Mouse (Mus musculus): ENCODE results near the gene Dennd4a. TPM values are rescaled to one million over a fixed set of nuclear protein-coding genes. Genes with fewer than 3 reads are reported as not detected.
"Not testable (repeated sequence)": the region's sequence is repeated elsewhere in the genome, so short reads cannot be mapped to it uniquely, and the experiment has no call there.

The Dennd4a gene
- polyA plus RNA-seq, 1 experiment: 34.6 TPM

GRCm38 (mm10) chr9:64805875-64806274, 5.3 kb upstream of the Dennd4a start:
- Histone ChIP-seq H3K27me3 (ENCODE audit: control insufficient read depth, insufficient read depth, low read length) (no peaks in the 10 kb centered on the region), H3K4me3 (replicated peaks; ENCODE audit: insufficient read depth, low read depth, low read length) (no peak overlapping the region), H3K4me1 (ENCODE audit: control insufficient read depth, insufficient read depth, low read length) (no peaks in the 10 kb centered on the region), H3K27ac (ENCODE audit: insufficient read depth, low read length) (no peak overlapping the region)
- TF ChIP-seq POLR2A (IDR thresholded peaks at IDR 0.05; ENCODE audit: borderline replicate concordance, insufficient read depth, low read length) (no peak), CTCF (IDR thresholded peaks at IDR 0.05; ENCODE audit: borderline replicate concordance, insufficient read depth, low read depth, low read length) (no peak)
- no peak for DNase-seq
- 78% methylated on average over 5 of the region's 5 CpGs for WGBS

DNA sequence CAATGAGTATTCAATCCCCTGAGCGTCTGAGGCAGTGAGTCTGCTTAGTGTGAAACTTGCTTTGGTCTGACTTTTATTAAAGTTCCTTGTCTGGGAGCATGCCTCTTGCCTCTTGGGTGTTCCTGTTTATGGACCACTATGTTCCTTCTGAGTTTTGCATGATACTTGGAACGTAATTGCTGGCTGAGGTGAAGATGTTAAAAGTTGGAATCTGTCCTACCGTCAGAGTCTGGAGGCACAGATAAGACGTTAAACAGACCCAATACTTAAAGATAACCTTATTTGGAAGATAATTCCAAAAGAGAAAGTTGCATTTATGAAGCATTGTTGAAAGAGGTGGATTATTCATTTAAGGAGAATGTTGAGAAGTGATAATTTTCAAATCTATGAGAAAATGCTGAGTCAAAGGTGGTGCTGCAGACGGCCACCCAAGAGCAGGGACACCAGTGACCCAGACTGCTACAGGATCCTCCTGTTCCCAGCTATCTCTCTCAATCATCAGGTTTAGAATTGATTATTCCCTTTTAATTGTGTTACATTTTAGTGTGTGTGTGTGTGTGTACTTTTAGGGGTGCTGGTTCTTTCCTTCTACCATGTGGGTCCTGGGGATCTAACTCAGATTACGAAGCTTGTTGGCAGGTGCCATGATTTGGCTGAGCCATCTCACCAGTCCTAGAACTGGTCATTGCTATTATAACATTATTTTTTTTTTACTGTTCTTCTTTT, 4.6 kb upstream of the Dennd4a start:
- no peak for DNase-seq
- TF ChIP-seq POLR2A (IDR thresholded peaks at IDR 0.05; ENCODE audit: borderline replicate concordance, insufficient read depth, low read length): no peak
- TF ChIP-seq CTCF (IDR thresholded peaks at IDR 0.05; ENCODE audit: borderline replicate concordance, insufficient read depth, low read depth, low read length): no peak
- Histone ChIP-seq H3K4me3 (replicated peaks; ENCODE audit: insufficient read depth, low read depth, low read length) (no peak overlapping the region), H3K4me1 (ENCODE audit: control insufficient read depth, insufficient read depth, low read length) (no peaks in the 10 kb centered on the region), H3K27me3 (ENCODE audit: control insufficient read depth, insufficient read depth, low read length) (no peaks in the 10 kb centered on the region), H3K27ac (ENCODE audit: insufficient read depth, low read length) (no peak overlapping the region)
- 82% methylated on average over 6 of the region's 6 CpGs for WGBS

- DNase-seq: peak in 1 of 2 experiments; percentile 12
- 67% methylated on average over 14 of the region's 14 CpGs for WGBS
- Histone ChIP-seq H3K4me3 (replicated peaks; ENCODE audit: insufficient read depth, low read depth, low read length) (no peak overlapping the region), H3K27ac (ENCODE audit: insufficient read depth, low read length) (no peak overlapping the region), H3K27me3 (ENCODE audit: control insufficient read depth, insufficient read depth, low read length) (no peaks in the 10 kb centered on the region), H3K4me1 (ENCODE audit: control insufficient read depth, insufficient read depth, low read length) (no peaks in the 10 kb centered on the region; the same call in 1 of the 2 replicates)
- TF ChIP-seq POLR2A (IDR thresholded peaks at IDR 0.05; ENCODE audit: borderline replicate concordance, insufficient read depth, low read length) (no peak), CTCF (IDR thresholded peaks at IDR 0.05; ENCODE audit: borderline replicate concordance, insufficient read depth, low read depth, low read length) (no peak)
These were observed 3.9 kb upstream of the Dennd4a start for GRCm38 (mm10) chr9:64807061-64807808.

DNA sequence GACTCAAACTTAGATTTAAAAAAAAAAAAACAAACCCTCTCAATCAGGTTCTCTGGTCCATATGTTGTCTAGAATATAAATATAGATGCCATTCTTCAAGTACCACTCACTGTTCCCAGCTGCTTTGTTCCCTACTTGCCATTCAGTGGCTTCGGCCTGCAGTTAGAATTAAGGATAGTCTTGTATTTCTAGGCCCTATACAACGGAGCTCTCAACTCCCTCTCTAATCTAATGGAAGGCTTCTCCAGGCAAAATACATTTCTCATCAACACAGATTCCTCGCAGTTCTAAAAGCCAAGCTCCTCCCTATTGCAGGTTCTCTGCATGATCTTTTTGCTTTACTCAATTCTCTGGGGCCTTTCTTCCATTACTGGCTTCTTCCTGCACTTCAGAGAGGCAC, 1.3 kb upstream of the Dennd4a start:
- TF ChIP-seq POLR2A (IDR thresholded peaks at IDR 0.05; ENCODE audit: borderline replicate concordance, insufficient read depth, low read length) (no peak), CTCF (IDR thresholded peaks at IDR 0.05; ENCODE audit: borderline replicate concordance, insufficient read depth, low read depth, low read length) (no peak)
- WGBS: 86% methylated on average over 3 of the region's 3 CpGs
- Histone ChIP-seq H3K4me1 (ENCODE audit: control insufficient read depth, insufficient read depth, low read length) (peaks cover 4% of the 10 kb centered on the region; the same call in 1 of the 2 replicates), H3K27ac (ENCODE audit: insufficient read depth, low read length) (no peak overlapping the region), H3K4me3 (replicated peaks; ENCODE audit: insufficient read depth, low read depth, low read length) (no peak overlapping the region), H3K27me3 (ENCODE audit: control insufficient read depth, insufficient read depth, low read length) (no peaks in the 10 kb centered on the region)
- no peak for DNase-seq

DNA sequence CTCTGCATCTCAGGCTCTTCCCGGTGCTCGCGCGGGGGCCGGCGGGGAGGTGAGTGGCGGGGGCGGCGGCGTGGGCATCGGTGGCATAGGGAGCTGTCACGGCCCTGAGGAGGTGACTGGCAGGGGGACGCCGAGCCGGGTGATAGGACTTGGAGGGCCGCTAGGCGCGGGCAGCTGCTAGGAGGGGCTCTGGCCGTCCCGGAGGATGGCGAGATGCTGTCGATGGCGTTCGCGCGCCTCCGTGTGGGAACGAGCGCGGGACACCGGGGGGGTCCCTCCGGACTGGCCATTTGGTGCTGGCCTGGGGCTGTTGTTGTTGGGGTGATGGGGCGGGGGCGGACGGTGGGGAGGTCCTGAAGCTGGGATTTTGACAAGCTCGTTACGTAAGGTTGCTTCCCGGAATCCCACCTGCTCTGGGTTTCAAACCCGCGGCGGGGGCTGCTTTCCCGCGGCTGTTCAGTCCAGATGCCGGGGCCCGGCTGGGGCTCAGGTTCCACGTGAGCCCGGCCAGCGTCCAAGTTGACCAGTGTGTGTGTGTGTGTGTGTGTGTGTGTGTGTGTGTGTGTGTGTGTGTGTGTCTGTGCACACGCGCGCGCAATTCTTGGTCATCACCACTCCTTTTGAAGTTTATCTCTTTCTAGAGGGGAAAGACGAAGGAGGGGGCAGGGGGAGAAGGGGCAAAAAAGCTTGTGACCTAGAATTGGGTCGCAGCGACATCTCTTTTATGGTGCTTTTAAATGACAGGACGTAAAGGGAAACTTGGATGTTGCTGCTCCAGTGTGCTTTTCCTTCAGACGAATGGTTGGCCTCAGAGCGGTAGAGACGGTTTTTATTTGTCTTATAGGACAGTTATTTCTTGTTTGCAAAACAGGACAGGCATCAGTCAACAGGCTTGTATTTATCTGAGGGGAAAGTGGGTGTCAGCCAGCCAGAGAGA, 666 bp downstream of the Dennd4a start:
- Histone ChIP-seq H3K4me1 (ENCODE audit: control insufficient read depth, insufficient read depth, low read length) (peaks cover 4% of the 10 kb centered on the region; the same call in 1 of the 2 replicates), H3K27ac (ENCODE audit: insufficient read depth, low read length) (peak overlapping the region; percentile 79; the same call in 1 of the 2 replicates), H3K27me3 (ENCODE audit: control insufficient read depth, insufficient read depth, low read length) (no peaks in the 10 kb centered on the region), H3K4me3 (replicated peaks; ENCODE audit: insufficient read depth, low read depth, low read length) (peak overlapping the region; percentile 81)
- under 1% methylated on average over 59 of the region's 59 CpGs for WGBS
- TF ChIP-seq POLR2A (IDR thresholded peaks at IDR 0.05; ENCODE audit: borderline replicate concordance, insufficient read depth, low read length) (no peak), CTCF (IDR thresholded peaks at IDR 0.05; ENCODE audit: borderline replicate concordance, insufficient read depth, low read depth, low read length) (no peak)
- DNase-seq: peak; percentile 66 to 73

DNA sequence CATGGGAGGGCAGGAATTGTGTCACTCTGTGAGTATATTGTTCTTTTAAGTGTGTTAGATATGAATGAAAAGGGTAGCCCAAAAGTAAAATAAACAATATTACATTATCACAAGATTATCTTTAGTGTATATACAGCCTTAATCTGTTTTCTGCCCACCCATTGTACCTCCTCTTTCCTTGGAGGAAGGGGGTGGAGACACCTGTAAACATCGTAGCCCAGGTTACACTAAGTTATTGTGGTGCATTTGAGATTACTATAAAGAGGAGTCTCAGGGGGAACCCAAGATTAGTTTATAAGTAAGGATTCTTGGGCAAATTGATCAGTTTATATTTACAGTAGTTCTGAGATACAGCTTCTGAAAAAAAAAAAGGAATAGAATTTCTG, 1.3 kb downstream of the Dennd4a start:
- H3K4me1 ChIP-seq (ENCODE audit: control insufficient read depth, insufficient read depth, low read length): peaks cover 4% of the 10 kb centered on the region; the same call in 1 of the 2 replicates
- 25% methylated on average over 1 of the region's 1 CpGs for WGBS
- peak overlapping the region; percentile 81 for H3K4me3 ChIP-seq (replicated peaks; ENCODE audit: insufficient read depth, low read depth, low read length)
- H3K27me3 ChIP-seq (ENCODE audit: control insufficient read depth, insufficient read depth, low read length): no peaks in the 10 kb centered on the region
- TF ChIP-seq POLR2A (IDR thresholded peaks at IDR 0.05; ENCODE audit: borderline replicate concordance, insufficient read depth, low read length) (no peak), CTCF (IDR thresholded peaks at IDR 0.05; ENCODE audit: borderline replicate concordance, insufficient read depth, low read depth, low read length) (no peak)
- no peak for DNase-seq
- H3K27ac ChIP-seq (ENCODE audit: insufficient read depth, low read length): peak overlapping the region; percentile 7; the same call in 1 of the 2 replicates

DNA sequence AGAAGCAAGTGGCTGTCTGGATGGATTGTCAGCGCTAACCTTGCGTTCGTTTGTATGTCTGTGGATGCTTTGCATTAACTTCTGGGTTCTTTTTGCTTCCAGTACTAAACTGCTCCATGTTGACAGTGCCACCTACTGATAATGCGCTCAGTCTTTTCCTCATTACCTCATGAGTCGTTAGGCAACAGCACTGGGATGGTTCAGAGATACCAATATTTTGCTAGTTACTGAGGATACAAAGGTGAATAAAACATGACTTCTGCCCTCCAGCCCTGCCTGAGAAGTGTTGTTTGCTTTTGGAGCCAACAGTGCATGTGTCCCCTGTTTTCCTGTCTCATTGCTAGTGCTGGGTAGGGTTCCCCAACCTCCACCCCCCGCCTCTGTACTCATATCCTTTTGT, 3.1 kb downstream of the Dennd4a start:
- Histone ChIP-seq H3K27ac (ENCODE audit: insufficient read depth, low read length) (no peak overlapping the region), H3K4me3 (replicated peaks; ENCODE audit: insufficient read depth, low read depth, low read length) (no peak overlapping the region)

GRCm38 (mm10) chr9:64819686-64820085, 8.5 kb downstream of the Dennd4a start:
- H3K4me1 ChIP-seq (ENCODE audit: control insufficient read depth, insufficient read depth, low read length); H3K4me3 ChIP-seq (replicated peaks; ENCODE audit: insufficient read depth, low read depth, low read length); DNase-seq; H3K27me3 ChIP-seq (ENCODE audit: control insufficient read depth, insufficient read depth, low read length); H3K27ac ChIP-seq (ENCODE audit: insufficient read depth, low read length): not testable (repeated sequence)
- WGBS: 89% methylated on average over 4 of the region's 4 CpGs

More for the DNA sequence above, 3.1 kb downstream of the Dennd4a start:
- TF ChIP-seq POLR2A (IDR thresholded peaks at IDR 0.05; ENCODE audit: borderline replicate concordance, insufficient read depth, low read length): no peak
- no peak for TF ChIP-seq CTCF (IDR thresholded peaks at IDR 0.05; ENCODE audit: borderline replicate concordance, insufficient read depth, low read depth, low read length)
- peaks cover 4% of the 10 kb centered on the region; the same call in 1 of the 2 replicates for H3K4me1 ChIP-seq (ENCODE audit: control insufficient read depth, insufficient read depth, low read length)
- H3K27me3 ChIP-seq (ENCODE audit: control insufficient read depth, insufficient read depth, low read length): no peaks in the 10 kb centered on the region
- 73% methylated on average over 6 of the region's 6 CpGs for WGBS
- DNase-seq: no peak

All from cerebellum, adult 2 months (tissue).